Mouse (Mus musculus) v-Abl transformed pro-B cells (cell line): Measurements from ENCODE around the gene Olfr295.

Source experiments
- in situ Hi-C, 2 experiments: fragments of 400-800 bp; cut with MboI; formaldehyde crosslinking; loops; one replicate each; pipeline ENCODE4 v1.15.1; 2025; ENCODE audit not compliant: unreplicated experiment in 2 of 2

The Olfr295 gene

GRCm38 (mm10) chr7:86583562-86583961, at the start of gene Olfr295:
Olfr295 (plus strand) TSS chr7:86583862.
- in situ Hi-C loops: no loop called here

GRCm38 (mm10) chr7:86616543-86616942, 32.9 kb downstream of the Olfr295 start, which contains the start of gene Olfr294:
Olfr294 (minus strand) TSS chr7:86616643.
- in situ Hi-C loops: no loop called here
